Mouse (Mus musculus) hindbrain, embryonic 16.5 days (tissue): ENCODE measurements around the gene Fibp. TPM values are rescaled to one million over a fixed set of nuclear protein-coding genes. Genes with fewer than 3 reads are reported as not detected.

Experiments
- ATAC-seq: fragments of 200-750 bp; cut with Nextera tagmentation; 2 replicates; pipeline ENCODE4 v1.8.0; 2017; ENCODE audit warnings: moderate TSS enrichment, moderate library complexity
- H3K27ac ChIP-seq: fragments of 300-500 bp; sonication (generic); 2 replicates; pipeline ENCODE4 v1.5.1; 2014; ENCODE audit warnings: low read depth, mild to moderate bottlenecking, control low read depth, low read length, moderate library complexity
- H3K27me3 ChIP-seq: fragments of 300-500 bp; sonication (generic); replicated peaks from 2 replicates; pipeline ENCODE4 v1.6.1; 2014; ENCODE audit warnings: low read length; ENCODE audit not compliant: control insufficient read depth, insufficient read depth
- H3K36me3 ChIP-seq: fragments of 300-500 bp; sonication (generic); 2 replicates; pipeline ENCODE4 v1.6.1; 2014; ENCODE audit warnings: mild to moderate bottlenecking, low read length, moderate library complexity, mixed read lengths; ENCODE audit not compliant: control insufficient read depth, insufficient read depth
- H3K4me1 ChIP-seq: fragments of 300-500 bp; sonication (generic); 2 replicates; pipeline ENCODE4 v1.6.1; 2014; ENCODE audit warnings: low read depth, low read length; ENCODE audit not compliant: control insufficient read depth, insufficient read depth
- H3K4me2 ChIP-seq: fragments of 300-500 bp; sonication (generic); 2 replicates; pipeline ENCODE4 v1.6.1; 2014; ENCODE audit warnings: mild to moderate bottlenecking, low read length, control low read depth, moderate library complexity
- H3K4me3 ChIP-seq: fragments of 300-500 bp; sonication (generic); 2 replicates; pipeline ENCODE4 v1.5.1; 2014; ENCODE audit warnings: mild to moderate bottlenecking, low read length, control low read depth, moderate library complexity
- H3K9ac ChIP-seq: fragments of 300-500 bp; sonication (generic); 2 replicates; pipeline ENCODE4 v1.6.1; 2014; ENCODE audit warnings: low read depth, mild to moderate bottlenecking, control low read depth, low read length, moderate library complexity
- H3K9me3 ChIP-seq: fragments of 300-500 bp; sonication (generic); 2 replicates; pipeline ENCODE4 v1.6.1; 2014; ENCODE audit warnings: mild to moderate bottlenecking, low read length, moderate library complexity; ENCODE audit not compliant: control insufficient read depth
- WGBS: fragments of 180-500 bp; shearing (Covaris S2); extraction: QIAGEN DNeasy Blood & Tissue Kit; methylation state at CpG from one replicate; pipeline ENCODE4 v1.1.7; 2014; 5-methylcytosine and 5-hydroxymethylcytosine counted together
- polyA plus RNA-seq: library from polyadenylated mRNA; unstranded; fragments of >200 nt; fragmentation: Nextera tagmentation; extraction: Ambion mirVana; gene quantifications from 2 replicates; pipeline ENCODE4 v1.2.1, GENCODE M21; 2015

Gene Fibp
- polyA plus RNA-seq, 1 experiment from 2014 or later, result 153 TPM

DNA sequence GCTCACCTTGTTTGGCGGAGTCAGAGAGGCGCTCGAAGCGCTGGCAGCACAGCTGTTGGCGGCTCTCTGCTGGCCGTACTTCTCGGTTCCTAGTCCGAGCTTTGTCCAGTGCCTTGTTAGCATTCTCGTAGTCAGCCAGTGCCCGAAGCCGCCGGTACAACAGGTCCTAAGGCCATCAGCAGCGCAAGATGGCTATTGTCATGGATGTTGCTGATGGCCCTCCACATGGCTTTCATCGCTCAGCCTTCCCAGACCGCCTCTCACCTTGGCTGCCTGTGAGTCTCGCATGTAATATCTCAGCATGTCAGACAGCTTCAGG is 35.6 kb downstream of the Fibp start:
- 88% methylated on average over 16 of the region's 16 CpGs for WGBS

DNA sequence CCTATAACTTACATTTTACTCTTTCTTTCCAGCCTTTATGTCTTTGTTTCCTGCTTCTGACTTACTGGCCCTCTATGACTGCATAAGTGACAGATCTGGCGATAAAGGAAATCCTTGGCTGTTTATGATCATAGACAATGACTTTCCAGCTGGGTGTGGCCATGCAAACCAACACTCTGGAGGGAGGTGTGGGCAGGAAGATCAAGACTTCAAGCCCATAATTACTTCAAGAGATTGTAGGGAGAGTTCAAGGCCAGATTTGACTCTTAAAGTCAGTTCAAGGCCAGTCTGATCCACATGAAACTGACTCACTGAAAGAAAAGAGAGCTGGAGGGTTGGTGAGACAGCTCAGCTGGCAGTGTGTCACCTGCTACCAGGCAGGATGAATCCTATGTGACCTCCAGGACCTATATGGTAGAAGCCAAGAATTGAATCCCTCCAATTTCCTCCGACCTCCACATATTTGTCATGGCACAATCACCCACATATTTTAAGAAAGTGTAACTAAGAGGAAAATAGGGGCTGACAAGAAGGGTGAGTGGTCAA is 40.0 kb downstream of the Fibp start:
- H3K4me2 ChIP-seq, result no peak overlapping the region
- no peak for ATAC-seq
- WGBS, result 93% methylated on average over 2 of the region's 2 CpGs
- H3K4me1 ChIP-seq, result no peaks in the 10 kb centered on the region
- H3K9ac ChIP-seq, result no peak overlapping the region
- no peaks in the 10 kb centered on the region for H3K9me3 ChIP-seq
- H3K27me3 ChIP-seq, result no peaks in the 10 kb centered on the region
- no peak overlapping the region for H3K4me3 ChIP-seq
- peaks cover 15% of the 10 kb centered on the region for H3K36me3 ChIP-seq
- H3K27ac ChIP-seq, result no peak overlapping the region

More for the DNA sequence above, 35.6 kb downstream of the Fibp start:
- no peak overlapping the region for H3K27ac ChIP-seq
- no peak overlapping the region for H3K4me2 ChIP-seq
- no peak for ATAC-seq
- peaks cover 31% of the 10 kb centered on the region for H3K36me3 ChIP-seq
- H3K9me3 ChIP-seq, result no peaks in the 10 kb centered on the region
- H3K4me3 ChIP-seq, result no peak overlapping the region
- H3K27me3 ChIP-seq, result no peaks in the 10 kb centered on the region
- H3K4me1 ChIP-seq, result peaks cover 16% of the 10 kb centered on the region
- no peak overlapping the region for H3K9ac ChIP-seq

DNA sequence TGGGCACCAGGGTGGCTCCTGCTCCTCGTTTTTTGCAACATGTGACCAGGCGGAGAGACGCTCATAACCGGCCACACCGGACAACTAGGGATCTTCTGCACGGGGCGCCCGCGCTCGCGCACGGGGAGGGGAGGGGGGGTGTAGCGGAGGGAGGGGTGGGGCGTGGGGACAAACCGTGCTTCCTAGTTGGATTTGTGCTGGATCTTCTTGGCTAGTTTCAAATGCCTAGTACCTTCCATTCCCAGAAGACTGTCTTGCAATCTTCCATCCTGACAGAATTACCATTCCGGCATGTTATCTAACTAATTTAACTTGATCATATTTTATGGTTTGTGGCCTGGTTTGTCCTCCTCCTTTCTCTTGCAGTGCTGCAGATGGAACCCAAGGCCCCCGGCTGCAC is 43.3 kb downstream of the Fibp start, which contains the start of gene 1700020D05Rik:
Gene 1700020D05Rik, minus strand, starts transcription at position 101 of the 400 bp plus-strand sequence.
- H3K9me3 ChIP-seq, result no peaks in the 10 kb centered on the region
- H3K4me3 ChIP-seq, result no peak within 1 kb of the TSS
- H3K9ac ChIP-seq, result no peak within 1 kb of the TSS
- no peak within 1 kb of the TSS for H3K27ac ChIP-seq
- H3K27me3 ChIP-seq, result no peaks in the 10 kb centered on the region
- H3K4me1 ChIP-seq, result no peaks in the 10 kb centered on the region
- H3K36me3 ChIP-seq, result peaks cover 5% of the 10 kb centered on the region
- H3K4me2 ChIP-seq, result no peak within 1 kb of the TSS
- 69% methylated on average over 15 of the region's 17 CpGs for WGBS
- ATAC-seq, result no peak

DNA sequence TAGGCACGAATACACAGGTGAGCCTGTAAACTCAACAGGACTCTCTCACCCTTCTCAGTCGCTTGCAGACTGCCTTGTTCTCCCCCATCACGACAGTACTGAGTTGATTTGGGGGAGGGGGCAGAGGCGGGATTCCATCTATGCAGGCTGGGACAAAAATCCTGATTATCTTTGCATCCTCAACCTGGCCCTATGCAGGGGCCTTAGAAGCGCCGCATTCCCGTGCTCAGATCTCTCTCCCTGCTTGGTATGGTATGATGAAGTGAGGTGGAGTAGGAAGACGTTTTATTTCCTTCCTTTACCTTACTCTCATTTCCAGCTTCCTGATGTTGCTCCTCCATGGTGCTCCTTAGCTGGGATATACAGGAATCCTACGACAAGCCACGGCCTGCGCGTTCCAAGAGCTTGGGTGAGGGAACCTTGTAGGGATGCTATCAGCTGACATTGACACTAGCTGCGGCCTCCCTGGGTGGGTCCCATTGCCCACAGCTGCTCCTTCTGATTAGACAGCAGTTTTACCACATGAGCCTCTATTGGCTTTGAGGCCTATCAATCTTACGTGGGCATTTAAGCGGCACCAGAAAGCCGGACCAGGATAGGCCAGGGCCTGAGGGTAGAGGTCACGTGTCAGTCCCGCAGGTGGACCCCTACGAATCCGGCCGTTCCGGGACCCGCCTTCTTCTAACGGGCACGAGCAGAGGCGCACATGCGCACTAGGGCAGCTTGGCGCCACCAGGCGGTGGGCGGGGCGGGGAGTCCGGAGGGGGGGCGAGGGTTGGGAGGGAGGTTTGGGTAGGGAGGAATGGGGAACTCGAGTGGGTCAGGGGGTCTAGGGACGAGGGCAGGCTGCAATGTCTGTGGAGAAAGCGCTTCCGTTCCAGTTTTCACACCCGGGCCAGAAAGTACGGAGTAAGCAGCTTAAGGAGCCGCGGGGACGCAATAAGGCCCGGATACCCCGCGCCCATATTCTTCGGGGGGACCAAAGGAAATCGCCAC is 49.9 kb downstream of the Fibp start, which contains the start of gene Snx32:
Gene Snx32, minus strand, starts transcription at position 508 of the 996 bp plus-strand sequence.
- Histone ChIP-seq H3K27ac (peak within 1 kb of the TSS; percentile 51), H3K4me2 (peak within 1 kb of the TSS; percentile 56), H3K27me3 (no peaks in the 10 kb centered on the region), H3K4me1 (peaks cover 20% of the 10 kb centered on the region), H3K36me3 (no peaks in the 10 kb centered on the region), H3K9me3 (no peaks in the 10 kb centered on the region), H3K4me3 (peak within 1 kb of the TSS; percentile 51), H3K9ac (peak within 1 kb of the TSS; percentile 71)
- whole genome bisulfite sequencing, result 1% methylated on average over 47 of the region's 47 CpGs
- ATAC-seq, result peak; percentile 100

DNA sequence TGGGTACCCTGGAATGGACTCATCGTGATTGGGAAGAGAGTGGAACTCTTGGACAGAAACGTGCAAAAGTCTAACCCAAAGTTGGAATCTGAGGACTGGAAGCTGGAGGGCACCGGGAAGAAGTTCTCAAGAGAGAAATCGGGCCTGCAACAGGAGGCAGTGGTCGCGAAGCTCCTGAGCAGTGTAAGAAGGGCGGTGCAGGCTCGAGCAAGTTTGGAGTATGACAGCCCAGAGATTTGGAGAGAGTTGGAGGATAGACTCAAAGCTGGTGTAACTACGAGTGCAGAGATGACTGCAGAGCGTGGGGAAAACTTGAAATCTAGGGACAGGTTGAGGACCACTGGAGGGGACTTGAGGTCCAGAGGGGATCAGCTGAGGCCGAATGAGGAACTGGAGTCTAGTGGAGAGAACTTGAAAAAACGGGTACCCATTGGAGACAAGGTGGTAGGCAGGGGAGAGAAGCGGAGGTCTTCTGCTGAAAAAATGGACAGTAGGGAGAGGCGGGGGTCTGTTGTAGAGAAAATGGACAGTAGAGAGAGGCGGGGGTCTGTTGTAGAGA is 50.7 kb downstream of the Fibp start:
- H3K27ac ChIP-seq, result peak overlapping the region; percentile 51; the same call in 1 of the 2 replicates
- H3K4me3 ChIP-seq, result peak overlapping the region; percentile 51
- 57% methylated on average over 15 of the region's 15 CpGs for WGBS
- no peaks in the 10 kb centered on the region for H3K36me3 ChIP-seq
- peak overlapping the region; percentile 56 for H3K4me2 ChIP-seq
- no peak for ATAC-seq
- H3K9me3 ChIP-seq, result no peaks in the 10 kb centered on the region
- peak overlapping the region; percentile 58 for H3K9ac ChIP-seq
- H3K27me3 ChIP-seq, result no peaks in the 10 kb centered on the region
- H3K4me1 ChIP-seq, result peaks cover 20% of the 10 kb centered on the region

DNA sequence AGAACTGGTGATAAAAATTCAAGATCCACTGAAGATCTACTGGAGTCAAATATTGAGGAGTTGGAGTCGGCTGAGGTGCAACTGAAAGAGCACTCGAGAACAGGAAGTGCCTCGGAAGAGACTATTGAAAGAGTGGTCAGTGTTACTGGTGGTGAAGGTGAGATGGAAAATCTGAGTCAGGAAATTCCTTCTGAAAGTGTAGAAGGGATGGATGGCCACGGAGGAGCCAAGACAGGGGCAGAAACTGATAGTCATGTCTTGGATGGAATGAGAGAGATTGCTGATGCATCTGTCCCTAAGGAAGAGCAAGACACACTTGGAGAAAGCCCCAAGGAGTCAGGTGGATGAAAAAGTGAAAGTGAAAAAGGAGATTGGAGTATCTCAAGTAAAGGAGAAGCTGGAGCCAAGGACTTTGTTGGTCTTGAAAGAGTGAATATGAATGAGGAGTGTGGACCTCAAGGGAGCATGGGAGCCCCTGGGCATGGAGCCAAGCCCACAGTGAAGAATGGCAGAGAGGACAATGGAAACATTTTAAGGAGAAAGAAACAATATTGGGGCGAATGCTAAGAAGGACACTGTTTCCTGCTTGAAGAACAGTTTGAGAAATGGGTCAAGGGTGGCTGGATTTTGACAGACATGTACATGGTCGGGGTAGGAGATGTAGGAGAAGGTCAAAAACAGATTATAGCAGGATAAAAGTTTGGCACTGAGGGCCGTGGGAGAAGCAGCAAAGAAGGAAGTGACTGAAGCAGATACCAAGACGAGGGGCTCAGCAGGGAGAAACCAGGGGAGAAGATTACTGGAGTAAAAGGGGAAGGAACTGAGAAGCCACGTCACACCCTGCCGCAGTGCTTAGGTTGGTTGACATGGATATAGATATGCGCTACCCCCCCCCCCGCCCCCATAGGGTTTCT is 51.9 kb downstream of the Fibp start:
- WGBS, result 78% methylated on average over 12 of the region's 12 CpGs
- Histone ChIP-seq H3K4me3 (no peak overlapping the region), H3K9ac (no peak overlapping the region), H3K4me1 (peaks cover 20% of the 10 kb centered on the region), H3K27me3 (no peaks in the 10 kb centered on the region), H3K27ac (no peak overlapping the region), H3K36me3 (no peaks in the 10 kb centered on the region), H3K9me3 (no peaks in the 10 kb centered on the region), H3K4me2 (no peak overlapping the region)
- no peak for ATAC-seq

DNA sequence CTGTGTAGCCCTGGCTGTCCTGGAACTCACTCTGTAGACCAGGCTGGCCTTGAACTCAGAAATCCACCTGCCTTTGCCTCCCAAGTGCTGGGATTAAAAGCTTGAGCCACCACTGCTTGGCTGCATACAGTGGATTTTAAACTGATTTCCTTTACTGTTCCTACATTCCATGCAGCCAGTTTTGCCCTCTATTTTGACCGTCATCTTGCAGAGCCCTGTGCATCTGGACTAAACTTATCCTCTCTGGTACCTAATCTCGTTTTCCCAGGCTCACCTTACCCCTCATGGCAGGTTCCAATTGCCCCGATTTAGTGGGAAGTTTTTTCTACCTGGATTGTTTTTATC is 52.6 kb downstream of the Fibp start:
- WGBS, result 81% methylated on average over 3 of the region's 3 CpGs
- Histone ChIP-seq H3K27me3 (no peaks in the 10 kb centered on the region), H3K9me3 (no peaks in the 10 kb centered on the region), H3K4me3 (no peak overlapping the region), H3K4me2 (no peak overlapping the region), H3K4me1 (peaks cover 20% of the 10 kb centered on the region), H3K27ac (no peak overlapping the region), H3K36me3 (no peaks in the 10 kb centered on the region), H3K9ac (no peak overlapping the region)
- no peak for ATAC-seq
